Mouse (Mus musculus) liver, adult 2 months (tissue): ENCODE measurements around the gene Sgip1.

Experiments used
- CTCF ChIP-seq: fragments of 200-500 bp; IDR thresholded peaks from 2 replicates; pipeline ENCODE4 v1.5.1; 2011; ENCODE audit warnings: low read depth, low read length, control low read depth
- POLR2A ChIP-seq: fragments of 200-500 bp; IDR thresholded peaks from 2 replicates; pipeline ENCODE4 v1.6.1; 2011; ENCODE audit warnings: low read length, control low read depth; ENCODE audit not compliant: insufficient read depth; ENCODE audit errors: extremely low read depth

- TF ChIP-seq CTCF (no peak), POLR2A (no peak)
Measured at GRCm38 (mm10) chr4:102760042-102760821, 19.1 kb downstream of the Sgip1 start.
